Mouse (Mus musculus) stomach, postnatal 0 days (tissue): ENCODE measurements at regions not wholly inside any gene's neighbourhood (a gene's known extent, or its start where the extent isn't known, plus 50 kb on each side); places are given as distances from the start of the nearest gene placed in this dataset.

Source experiments
- CTCF ChIP-seq: IDR thresholded peaks from 2 replicates; pipeline ENCODE4 v1.5.1; 2016; ENCODE audit warnings: antibody characterized with exemption, low read depth, mild to moderate bottlenecking, moderate library complexity
- EP300 ChIP-seq: optimal IDR thresholded peaks from 2 replicates; pipeline ENCODE3; 2016; ENCODE audit warnings: antibody characterized with exemption

- no peak for TF ChIP-seq CTCF
- no peak for TF ChIP-seq EP300
Observed at GRCm38 (mm10) chr4:98182053-98182355, 201.1 kb downstream of the Tm2d1 start.
